Mouse (Mus musculus): ENCODE measurements at regions not wholly inside any gene's neighbourhood (a gene's known extent, or its start where the extent isn't known, plus 50 kb on each side); places are given as distances from the start of the nearest gene placed in this dataset.

DNA sequence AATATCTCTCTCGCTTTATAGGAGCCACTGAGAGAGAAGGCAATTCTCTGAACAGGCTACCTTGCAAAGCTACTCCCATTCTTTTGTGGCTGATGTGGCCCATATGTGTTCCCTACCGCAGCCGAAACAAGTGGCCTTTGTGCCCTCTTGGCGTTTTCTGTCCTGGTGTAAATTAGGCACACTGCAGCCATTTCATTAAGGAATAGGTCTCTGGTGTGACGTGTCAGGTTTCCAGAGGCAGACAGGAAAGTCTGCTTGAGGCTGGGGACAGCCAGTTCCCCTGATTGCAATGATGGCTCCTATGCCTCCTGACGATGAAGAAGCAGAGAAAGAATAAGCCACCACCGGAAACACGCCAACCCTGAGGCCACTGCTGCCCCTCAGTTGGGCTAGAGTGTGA, 59.3 kb upstream of the Bcor start:
- no peak for DNase-seq (ENCODE audit: low spot score in 2 of 2)

DNA sequence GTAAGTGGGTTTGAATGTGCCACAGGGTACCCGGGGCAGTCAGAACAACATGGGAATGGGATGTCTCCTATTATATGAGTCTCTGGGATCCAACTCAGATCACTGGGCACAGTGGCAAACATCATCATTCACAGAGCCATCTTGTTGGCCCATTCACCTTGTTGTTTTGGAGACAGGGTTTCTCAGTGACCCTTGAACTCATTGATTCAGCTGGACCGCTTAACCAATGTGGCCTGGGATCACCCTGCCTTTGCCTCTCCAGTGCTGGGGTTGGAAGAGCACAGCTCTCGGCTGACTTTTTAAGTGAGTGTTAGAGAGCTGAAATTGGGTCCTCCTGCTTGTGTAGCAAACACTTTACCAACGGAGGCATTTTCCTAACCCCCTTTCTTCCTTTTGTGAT, 64.2 kb upstream of the Bcor start:
- no peak for DNase-seq (ENCODE audit: low spot score in 2 of 2)

DNA sequence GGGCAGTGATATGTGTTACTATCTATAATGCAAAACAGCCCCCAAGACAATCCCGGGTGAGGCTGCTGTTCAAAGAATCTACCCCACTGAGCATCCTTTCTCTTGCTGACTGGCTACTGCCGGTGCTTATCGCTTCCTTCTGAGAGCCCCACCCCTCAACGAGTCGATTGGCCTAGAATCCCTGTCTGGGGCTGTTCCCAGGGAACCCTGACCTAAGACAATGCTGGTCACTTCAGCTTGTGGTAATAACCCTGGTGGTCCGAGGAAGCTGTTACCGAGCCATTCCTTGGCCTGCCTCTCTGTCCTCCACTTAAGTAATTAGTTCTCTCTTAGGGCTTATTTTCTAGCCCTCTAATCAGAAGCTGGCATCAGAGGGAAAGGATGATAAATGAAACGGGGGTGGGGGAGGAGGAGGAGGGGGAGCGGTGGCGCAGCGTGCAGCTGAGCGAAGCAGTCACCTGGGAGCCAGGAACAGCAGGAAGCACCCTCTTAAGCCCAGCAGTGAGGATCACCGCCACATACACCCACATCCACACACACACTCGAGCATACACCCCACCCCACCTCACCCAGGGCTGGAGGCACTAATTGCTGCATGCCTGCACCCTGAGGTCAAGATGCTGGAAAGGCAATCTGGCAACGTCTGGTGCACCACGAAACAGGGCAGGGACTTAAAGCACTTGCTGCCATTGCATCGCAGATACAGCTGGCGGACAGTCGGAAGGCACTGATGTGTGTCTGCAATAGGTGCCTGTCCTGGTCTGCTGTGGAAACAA, 65.1 kb upstream of the Bcor start:
- no peak for DNase-seq (ENCODE audit: low spot score in 2 of 2)

DNA sequence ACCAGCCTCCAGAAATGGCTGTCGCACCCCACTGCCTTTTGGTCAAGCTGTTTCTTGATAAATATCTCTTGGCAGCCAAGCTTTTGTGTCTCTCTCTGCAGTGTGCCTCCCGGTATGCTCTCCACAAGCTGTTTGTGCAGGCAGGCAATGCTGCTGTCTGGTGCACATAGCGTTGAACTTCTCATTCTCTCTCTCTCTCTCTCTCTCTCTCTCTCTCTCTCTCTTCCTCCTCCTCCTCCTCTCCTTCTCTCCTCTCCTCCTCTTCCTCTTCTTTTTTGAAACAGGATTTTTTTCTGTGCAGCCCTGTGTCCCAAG, 65.7 kb upstream of the Bcor start:
- no peak for DNase-seq (ENCODE audit: low spot score in 2 of 2)

DNA sequence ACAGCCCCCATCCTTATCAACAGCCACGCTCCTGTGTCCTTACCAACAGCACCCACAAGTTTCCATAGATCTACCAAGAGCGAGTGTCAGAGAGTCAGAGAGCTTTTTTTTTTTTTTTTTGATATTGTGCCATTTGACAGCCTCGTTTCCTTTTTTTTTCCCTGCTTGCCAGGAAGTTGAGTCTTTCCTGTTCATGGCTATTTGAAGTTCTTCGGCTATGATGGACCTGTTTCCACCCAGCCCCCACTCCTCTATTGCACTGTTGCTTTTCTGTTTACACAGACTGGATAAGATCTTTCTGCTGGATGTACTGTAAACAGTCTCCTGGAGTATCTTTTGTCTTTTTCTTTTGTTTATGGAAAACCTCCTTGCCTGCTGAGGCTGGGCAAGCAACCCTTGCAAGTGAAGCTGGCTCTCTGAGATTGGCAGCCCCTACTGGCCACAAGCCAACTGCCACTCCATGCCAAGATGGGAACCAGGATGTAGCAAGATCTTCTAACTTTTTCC, 80.4 kb upstream of the Bcor start:
- DNase-seq (ENCODE audit: low spot score in 2 of 2), result peak; percentile 21 to 70

- no peak for DNase-seq (ENCODE audit: low spot score in 2 of 2)
Measured at GRCm38 (mm10) chrX:12241751-12242150, 81.6 kb upstream of the Bcor start.

- DNase-seq (ENCODE audit: low spot score in 2 of 2), result no peak
Measured at GRCm38 (mm10) chrX:12249071-12249470, 88.9 kb upstream of the Bcor start.

DNA sequence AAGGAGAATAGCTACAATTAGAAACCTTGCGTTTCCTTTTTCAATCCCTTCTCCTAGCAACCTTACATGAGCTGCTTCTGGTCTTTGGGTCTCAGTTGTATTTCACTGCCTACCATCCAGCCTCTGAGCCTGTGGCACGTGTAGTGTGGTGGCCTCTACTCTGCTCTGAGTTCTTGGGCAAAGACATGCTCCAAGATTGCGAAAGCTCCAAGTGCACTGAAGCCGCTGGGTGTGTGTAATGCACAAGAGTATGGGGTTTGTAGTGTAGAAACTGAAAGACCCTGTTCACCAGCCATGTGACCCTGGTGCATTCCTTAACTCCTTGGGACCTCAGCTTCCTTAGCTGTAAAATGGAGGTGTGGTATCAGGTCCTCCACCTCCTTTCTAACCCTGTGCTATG, 89.8 kb upstream of the Bcor start:
- no peak for DNase-seq (ENCODE audit: low spot score in 2 of 2)

- DNase-seq (ENCODE audit: low spot score in 2 of 2), result peak in 1 of 2 experiments; percentile 49
Measured at GRCm38 (mm10) chrX:12251853-12252679, 91.9 kb upstream of the Bcor start.

GRCm38 (mm10) chrX:12252680-12253021, 92.5 kb upstream of the Bcor start:
- DNase-seq (ENCODE audit: low spot score in 2 of 2), result no peak

GRCm38 (mm10) chrX:12256758-12257157, 96.6 kb upstream of the Bcor start:
- DNase-seq (ENCODE audit: low spot score in 2 of 2), result no peak

GRCm38 (mm10) chrX:12263834-12264233, 103.7 kb upstream of the Bcor start:
- no peak for DNase-seq (ENCODE audit: low spot score in 2 of 2)

DNA sequence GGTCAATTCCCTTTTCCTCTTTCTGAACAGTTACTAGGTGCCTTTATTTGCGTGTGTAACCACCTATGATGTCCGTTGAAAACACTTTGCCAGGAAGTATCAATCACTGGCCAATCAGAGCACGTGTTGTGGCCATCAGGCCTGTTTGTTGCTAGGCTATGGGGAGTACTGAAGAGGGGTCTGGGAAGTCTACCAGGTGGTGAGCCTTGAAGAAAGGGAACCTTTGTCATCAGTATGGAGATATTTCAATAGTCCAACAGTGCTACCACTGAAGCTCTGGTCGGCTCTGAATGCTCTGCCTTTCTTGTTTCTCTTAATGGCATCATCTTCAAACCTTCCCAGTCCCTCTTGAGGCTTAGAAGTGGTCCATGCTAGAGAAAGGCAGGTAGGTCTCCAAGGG, 124.6 kb upstream of the Bcor start:
- no peak for DNase-seq (ENCODE audit: low spot score in 2 of 2)

DNA sequence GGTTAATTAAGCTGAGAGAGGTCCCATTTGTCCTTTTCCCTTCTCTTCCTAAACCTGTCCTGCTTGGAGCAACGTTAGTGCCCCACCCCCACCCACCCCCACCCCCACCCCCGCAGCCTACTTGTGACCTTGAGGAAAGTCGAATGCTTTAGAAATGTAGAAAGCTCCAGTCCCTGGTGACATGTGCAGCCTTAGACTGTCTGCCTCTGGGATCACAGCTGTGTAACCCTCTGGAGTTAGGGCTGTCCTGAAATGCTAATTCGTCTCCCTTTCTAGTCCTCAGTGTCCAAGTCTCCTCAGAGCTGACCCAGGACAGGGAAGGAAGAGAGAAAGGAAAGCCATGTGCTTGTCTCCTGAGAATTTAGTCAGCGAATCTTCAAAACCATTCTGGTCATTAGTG, 125.0 kb upstream of the Bcor start:
- no peak for DNase-seq (ENCODE audit: low spot score in 2 of 2)

- no peak for DNase-seq (ENCODE audit: low spot score in 2 of 2)
Measured at GRCm38 (mm10) chrX:12285976-12286909, 126.1 kb upstream of the Bcor start.

DNA sequence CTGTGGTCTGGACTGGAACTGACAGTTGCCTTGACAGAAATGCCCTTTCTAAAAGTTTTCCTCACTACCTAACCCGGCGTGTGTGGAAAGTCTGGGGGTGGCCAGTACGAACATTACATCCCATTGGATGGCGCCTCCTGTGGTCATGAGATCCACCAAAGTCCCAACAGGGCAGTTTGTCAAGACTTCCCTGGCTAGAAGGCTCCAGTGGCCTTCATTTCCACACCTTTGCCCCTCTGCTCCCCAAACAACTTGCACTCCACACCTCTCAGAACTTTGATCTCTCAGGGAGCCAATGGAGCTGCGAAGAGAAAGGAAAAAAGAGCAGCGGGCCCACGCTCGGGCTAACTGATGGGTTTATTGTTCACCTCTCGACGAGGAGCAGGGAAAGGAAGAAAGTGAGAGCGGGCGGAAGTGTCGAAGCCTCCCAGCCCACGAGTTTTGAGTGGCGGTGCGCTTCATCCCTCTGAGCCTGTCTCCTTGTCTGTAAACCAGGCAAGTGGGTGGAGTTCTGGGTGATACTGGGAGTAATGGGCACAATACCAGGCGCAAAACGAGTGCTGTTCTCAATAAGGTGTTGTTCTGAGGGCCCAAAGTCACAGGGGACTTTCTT, 126.9 kb upstream of the Bcor start:
- no peak for DNase-seq (ENCODE audit: low spot score in 2 of 2)

DNA sequence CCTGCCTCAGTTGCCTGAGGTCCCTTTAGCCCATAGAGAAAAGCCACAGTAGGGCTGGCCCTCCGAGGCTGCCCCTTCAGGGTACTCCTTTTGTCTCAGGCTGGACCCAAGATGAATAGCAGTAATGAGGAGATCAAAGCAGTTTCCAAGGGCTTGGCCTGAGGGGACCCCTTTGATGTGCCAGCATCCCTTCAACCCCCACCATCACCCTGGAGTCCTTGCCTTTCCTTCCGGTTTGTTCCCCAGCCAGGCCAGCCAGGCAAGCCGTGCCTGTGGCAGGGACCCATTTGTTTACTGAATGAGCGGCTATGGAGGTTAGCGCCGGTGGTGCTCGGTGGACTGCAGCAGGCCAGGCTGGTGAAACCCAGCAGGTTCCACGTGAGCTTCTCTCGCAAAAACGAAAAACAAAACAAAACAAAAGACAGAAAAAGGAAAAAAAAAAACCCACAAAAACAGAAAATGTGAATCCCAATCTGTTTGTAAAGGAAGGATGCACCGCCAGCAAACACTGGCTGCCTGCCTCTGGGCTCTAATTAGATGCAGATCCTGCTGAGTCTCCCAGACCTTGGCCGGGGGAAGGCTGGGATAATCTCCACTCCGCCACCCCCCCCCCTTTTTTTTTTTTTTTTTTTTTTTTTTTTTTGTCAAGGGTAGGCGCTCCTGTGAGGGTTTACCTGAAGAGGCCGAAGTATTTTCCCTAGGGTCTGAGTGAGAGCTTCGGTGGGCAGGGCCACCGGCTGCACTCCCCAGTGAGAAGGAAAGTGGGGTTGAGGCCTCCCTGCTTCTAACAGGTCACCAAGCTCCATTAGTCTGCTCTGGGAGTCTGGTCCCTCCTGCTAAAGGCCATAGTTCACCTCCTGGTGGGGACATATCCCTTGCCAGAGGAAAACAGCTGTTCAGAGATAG, 127.8 kb upstream of the Bcor start:
- DNase-seq (ENCODE audit: low spot score in 2 of 2), result peak in 1 of 2 experiments; percentile 35

DNA sequence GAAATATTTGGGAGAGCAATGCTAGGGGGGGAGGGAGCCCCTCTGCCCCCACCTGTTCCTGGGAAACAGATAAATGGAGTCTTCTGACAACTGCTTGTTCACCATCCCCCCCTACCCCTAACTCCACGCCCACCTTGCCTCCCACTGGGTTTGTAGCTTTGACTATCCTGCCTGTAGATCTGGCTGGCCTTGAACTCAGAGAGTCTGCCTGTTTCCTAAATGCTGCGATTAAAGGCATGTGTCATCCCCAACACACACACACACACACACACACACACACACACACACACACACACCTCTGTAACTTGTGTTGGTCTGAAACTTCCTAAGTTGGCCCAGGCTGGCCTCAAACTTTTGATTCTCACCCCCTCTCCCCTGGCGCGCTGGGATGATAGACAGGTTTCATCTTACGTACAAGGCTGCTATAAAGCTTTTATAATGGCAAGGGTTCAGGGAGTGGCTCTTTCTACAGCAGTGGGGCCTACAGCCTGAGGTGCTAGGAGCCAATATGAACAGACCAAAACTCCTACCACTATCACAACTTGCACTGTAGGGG, 128.5 kb upstream of the Bcor start:
- DNase-seq (ENCODE audit: low spot score in 2 of 2), result no peak

DNA sequence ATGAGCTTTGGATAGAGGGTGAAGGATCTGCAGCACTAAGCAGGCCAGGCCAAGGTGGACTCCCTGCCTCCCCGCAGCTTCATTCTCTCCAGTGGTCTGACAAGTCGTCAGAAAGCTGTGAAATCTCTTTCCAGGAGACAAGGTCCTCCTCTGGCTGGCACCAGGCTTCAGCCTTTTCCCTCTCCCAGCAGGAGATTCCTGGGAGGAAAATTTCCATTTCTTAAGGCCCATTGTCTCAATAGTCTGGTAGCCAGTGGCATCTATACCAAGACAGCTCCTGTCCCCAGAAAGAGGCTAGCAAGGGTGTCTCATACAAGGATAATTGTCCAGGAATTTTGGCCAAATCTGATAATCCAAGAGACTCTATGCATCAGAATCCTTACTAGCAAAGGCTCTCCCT, 133.0 kb upstream of the Bcor start:
- no peak for DNase-seq (ENCODE audit: low spot score in 2 of 2)

DNA sequence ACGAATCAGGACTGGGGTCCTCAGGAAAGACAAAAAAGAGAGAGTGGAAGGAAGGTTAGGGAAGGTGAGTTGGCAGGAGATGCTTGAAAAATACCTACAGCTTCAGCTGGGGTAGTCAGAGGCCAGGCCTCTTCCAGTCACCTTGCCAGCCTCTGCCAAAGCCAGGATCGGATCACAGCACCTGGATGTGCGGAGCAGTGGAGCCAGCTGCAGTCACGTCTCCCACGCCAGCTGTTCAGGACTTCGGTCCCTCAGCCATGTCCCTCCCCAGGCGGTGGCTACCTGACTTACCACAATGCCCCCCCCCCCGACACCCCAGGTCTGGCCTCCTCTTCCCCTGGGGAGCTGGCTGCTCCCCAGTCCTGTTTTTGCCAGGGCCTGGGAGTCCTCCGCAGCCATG, 134.3 kb upstream of the Bcor start:
- DNase-seq (ENCODE audit: low spot score in 2 of 2), result no peak

Measured in cerebellum, postnatal 4 days (tissue).